Mouse (Mus musculus): Measurements from ENCODE around the gene Ppfia4.
"Not testable (repeated sequence)": the region's sequence is repeated elsewhere in the genome, so short reads cannot be mapped to it uniquely, and the experiment has no call there.

The Ppfia4 gene

GRCm38 (mm10) chr1:134270026-134270425, 62.7 kb downstream of the Ppfia4 start:
- DNase-seq, result no peak

- DNase-seq, result no peak
Observed at GRCm38 (mm10) chr1:134265797-134266196, 66.9 kb downstream of the Ppfia4 start.

- DNase-seq, result no peak
Observed at GRCm38 (mm10) chr1:134264341-134264740, 68.4 kb downstream of the Ppfia4 start.

GRCm38 (mm10) chr1:134249681-134250080, 83.0 kb downstream of the Ppfia4 start:
- not testable (repeated sequence) for DNase-seq

Measured in lung, adult 18-20 months (tissue).